Mouse (Mus musculus): ENCODE data around the gene Mast1. TPM values are rescaled to one million over a fixed set of nuclear protein-coding genes. Genes with fewer than 3 reads are reported as not detected.
A peak's percentile ranks its signal among the peaks of the same experiment; 100 is the strongest.

Gene Mast1
- total and polyA plus RNA-seq, 2 experiments from 2014 or later = 69.5 to 83.0 TPM

GRCm38 (mm10) chr8:84976763-84977434 is 39.7 kb upstream of the Mast1 start:
- Histone ChIP-seq H3K9ac (replicated peaks; ENCODE audit: low read length) (peak overlapping the region; percentile 67), H3K36me3 (ENCODE audit: insufficient read depth, low read length) (peaks cover 8% of the 10 kb centered on the region; the same call in 1 of the 2 replicates), H3K4me2 (ENCODE audit: low read depth, low read length) (peak overlapping the region; percentile 98), H3K4me1 (ENCODE audit: insufficient read depth, low read length) (peaks cover 35% of the 10 kb centered on the region), H3K4me3 (ENCODE audit: low read length) (peak overlapping the region; percentile 51), H3K27ac (no peak overlapping the region), H3K27me3 (ENCODE audit: insufficient read depth, low read length) (no peaks in the 10 kb centered on the region), H3K9me3 (ENCODE audit: low read length) (no peaks in the 10 kb centered on the region)
- ATAC-seq = no peak
- DNase-seq (ENCODE audit: low spot score) = no peak
- WGBS = under 1% methylated on average over 24 of the region's 25 CpGs
- TF ChIP-seq CTCF (IDR thresholded peaks at IDR 0.05; ENCODE audit: low read depth) = no peak

GRCm38 (mm10) chr8:84976031-84976762 is 39.0 kb upstream of the Mast1 start:
- Histone ChIP-seq H3K27ac (peak overlapping the region; percentile 54), H3K9me3 (ENCODE audit: low read length) (no peaks in the 10 kb centered on the region), H3K9ac (replicated peaks; ENCODE audit: low read length) (peak overlapping the region; percentile 67), H3K27me3 (ENCODE audit: insufficient read depth, low read length) (no peaks in the 10 kb centered on the region), H3K4me2 (ENCODE audit: low read depth, low read length) (peak overlapping the region; percentile 98), H3K36me3 (ENCODE audit: insufficient read depth, low read length) (peaks cover 14% of the 10 kb centered on the region; the same call in 1 of the 2 replicates), H3K4me1 (ENCODE audit: insufficient read depth, low read length) (peaks cover 34% of the 10 kb centered on the region), H3K4me3 (ENCODE audit: low read length) (peak overlapping the region; percentile 51)
- WGBS = under 1% methylated on average over 57 of the region's 61 CpGs
- DNase-seq (ENCODE audit: low spot score) = peak; percentile 96
- peak; percentile 37 for TF ChIP-seq CTCF (IDR thresholded peaks at IDR 0.05; ENCODE audit: low read depth)
- ATAC-seq = peak; percentile 84

- Histone ChIP-seq H3K27ac (no peak overlapping the region), H3K4me2 (ENCODE audit: low read depth, low read length) (peak overlapping the region; percentile 98), H3K9me3 (ENCODE audit: low read length) (no peaks in the 10 kb centered on the region), H3K4me1 (ENCODE audit: insufficient read depth, low read length) (peaks cover 33% of the 10 kb centered on the region), H3K36me3 (ENCODE audit: insufficient read depth, low read length) (peaks cover 18% of the 10 kb centered on the region; the same call in 1 of the 2 replicates), H3K4me3 (ENCODE audit: low read length) (peak overlapping the region; percentile 51; the same call in 1 of the 2 replicates), H3K27me3 (ENCODE audit: insufficient read depth, low read length) (no peaks in the 10 kb centered on the region), H3K9ac (replicated peaks; ENCODE audit: low read length) (no peak overlapping the region)
- TF ChIP-seq CTCF (IDR thresholded peaks at IDR 0.05; ENCODE audit: low read depth) = peak; percentile 89
- ATAC-seq (no peak), DNase-seq (ENCODE audit: low spot score) (peak; percentile 76)
- WGBS = 31% methylated on average over 7 of the region's 7 CpGs
Observed at GRCm38 (mm10) chr8:84975434-84975833, 38.3 kb upstream of the Mast1 start.

GRCm38 (mm10) chr8:84974543-84975142 is 37.5 kb upstream of the Mast1 start:
- ATAC-seq = no peak
- H3K36me3 ChIP-seq (ENCODE audit: insufficient read depth, low read length) = peaks cover 18% of the 10 kb centered on the region; the same call in 1 of the 2 replicates
- H3K27ac ChIP-seq = no peak overlapping the region
- peaks cover 27% of the 10 kb centered on the region for H3K4me1 ChIP-seq (ENCODE audit: insufficient read depth, low read length)
- TF ChIP-seq CTCF (IDR thresholded peaks at IDR 0.05; ENCODE audit: low read depth) = no peak
- WGBS = 83% methylated on average over 8 of the region's 8 CpGs
- DNase-seq (ENCODE audit: low spot score) = no peak
- no peak overlapping the region for H3K4me3 ChIP-seq (ENCODE audit: low read length)
- H3K4me2 ChIP-seq (ENCODE audit: low read depth, low read length) = no peak overlapping the region
- H3K9me3 ChIP-seq (ENCODE audit: low read length) = no peaks in the 10 kb centered on the region
- H3K9ac ChIP-seq (replicated peaks; ENCODE audit: low read length) = no peak overlapping the region
- no peaks in the 10 kb centered on the region for H3K27me3 ChIP-seq (ENCODE audit: insufficient read depth, low read length)

- Histone ChIP-seq H3K4me2 (ENCODE audit: low read depth, low read length) (no peak overlapping the region), H3K27ac (no peak overlapping the region), H3K36me3 (ENCODE audit: insufficient read depth, low read length) (peaks cover 18% of the 10 kb centered on the region; the same call in 1 of the 2 replicates), H3K9ac (replicated peaks; ENCODE audit: low read length) (no peak overlapping the region), H3K9me3 (ENCODE audit: low read length) (no peaks in the 10 kb centered on the region), H3K27me3 (ENCODE audit: insufficient read depth, low read length) (no peaks in the 10 kb centered on the region), H3K4me3 (ENCODE audit: low read length) (no peak overlapping the region), H3K4me1 (ENCODE audit: insufficient read depth, low read length) (peaks cover 22% of the 10 kb centered on the region)
- ATAC-seq = peak; percentile 27; the same call in 1 of the 2 replicates
- peak; percentile 96 for TF ChIP-seq CTCF (IDR thresholded peaks at IDR 0.05; ENCODE audit: low read depth)
- WGBS = 58% methylated on average over 4 of the region's 4 CpGs
- peak; percentile 85 for DNase-seq (ENCODE audit: low spot score)
Observed at GRCm38 (mm10) chr8:84973803-84974542, 36.8 kb upstream of the Mast1 start.

- WGBS = 86% methylated on average over 1 of the region's 1 CpGs
- no peak for ATAC-seq
Observed at GRCm38 (mm10) chr8:84973079-84973478, 35.9 kb upstream of the Mast1 start.

More at GRCm38 (mm10) chr8:84973079-84973478, 35.9 kb upstream of the Mast1 start:
- H3K9me3 ChIP-seq (ENCODE audit: low read length) = no peaks in the 10 kb centered on the region
- no peak overlapping the region for H3K4me3 ChIP-seq (ENCODE audit: low read length)
- H3K4me1 ChIP-seq (ENCODE audit: insufficient read depth, low read length) = peaks cover 22% of the 10 kb centered on the region
- H3K27ac ChIP-seq = no peak overlapping the region
- DNase-seq (ENCODE audit: low spot score) = no peak
- no peak overlapping the region for H3K9ac ChIP-seq (replicated peaks; ENCODE audit: low read length)
- H3K4me2 ChIP-seq (ENCODE audit: low read depth, low read length) = no peak overlapping the region
- no peaks in the 10 kb centered on the region for H3K27me3 ChIP-seq (ENCODE audit: insufficient read depth, low read length)
- no peak for TF ChIP-seq CTCF (IDR thresholded peaks at IDR 0.05; ENCODE audit: low read depth)
- peaks cover 18% of the 10 kb centered on the region; the same call in 1 of the 2 replicates for H3K36me3 ChIP-seq (ENCODE audit: insufficient read depth, low read length)

All from hindbrain, postnatal 0 days (tissue).